Mouse (Mus musculus): ENCODE data around the gene Gatc. TPM values are rescaled to one million over a fixed set of nuclear protein-coding genes. Genes with fewer than 3 reads are reported as not detected.
A peak's percentile ranks its signal among the peaks of the same experiment; 100 is the strongest.

Gene Gatc
- total and polyA plus RNA-seq, 3 experiments: 8.6 to 90.0 (median 11.7) TPM

DNA sequence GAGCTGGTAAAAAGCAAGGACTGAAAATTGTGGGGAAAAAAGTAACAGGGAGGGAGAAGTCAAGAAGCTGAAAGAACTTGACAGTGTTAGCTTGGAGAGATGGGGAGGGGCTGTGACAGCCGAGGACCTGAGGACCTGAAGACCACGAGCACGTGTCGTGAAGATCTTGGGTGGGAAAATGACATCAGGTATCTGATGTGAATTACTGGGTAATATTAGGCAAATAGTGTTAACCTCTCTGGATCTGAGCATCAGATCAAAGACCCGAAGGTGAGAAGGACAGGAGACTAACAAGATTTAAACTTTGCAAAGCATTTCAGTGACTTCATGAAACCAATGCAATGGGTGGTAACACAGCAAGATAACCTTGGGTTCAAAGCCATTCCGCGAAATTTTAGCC is 971 bp downstream of the Gatc start:
- peaks cover 60% of the 10 kb centered on the region for H3K4me1 ChIP-seq (ENCODE audit: insufficient read depth, low read depth, low read length)

DNA sequence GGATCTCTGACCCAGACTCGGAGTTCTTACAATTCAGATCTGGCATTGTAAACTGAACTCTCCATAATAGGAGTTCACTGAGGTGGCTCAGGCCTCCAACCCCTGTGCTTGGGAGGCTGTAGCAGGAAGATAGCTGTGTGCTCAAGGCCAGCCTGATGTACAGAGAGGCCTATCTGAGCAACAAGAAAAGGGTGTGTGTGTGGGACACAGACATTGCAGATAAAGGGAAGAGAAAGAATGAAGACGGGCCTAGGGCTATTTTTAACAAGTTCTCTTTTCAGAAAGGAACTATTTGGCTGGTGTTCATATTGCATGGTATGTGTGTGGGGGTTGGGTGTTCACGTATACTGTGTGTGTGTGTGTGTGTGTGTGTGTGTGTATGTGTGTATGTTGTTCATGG is 7.4 kb downstream of the Gatc start:
- Histone ChIP-seq H3K36me3 (replicated peaks) (peaks cover 98% of the 10 kb centered on the region), H3K4me3 (ENCODE audit: low read depth, low read length) (no peak overlapping the region), H3K4me1 (ENCODE audit: insufficient read depth, low read depth, low read length) (peaks cover 80% of the 10 kb centered on the region), H3K27me3 (ENCODE audit: insufficient read depth, low read length) (no peaks in the 10 kb centered on the region), H3K9me3 (replicated peaks) (no peaks in the 10 kb centered on the region)
- ATAC-seq (ENCODE audit: extremely low read depth, insufficient number of reproducible peaks, low FRiP score, poor library complexity, severe bottlenecking): peak; percentile 40; the same call in 1 of the 2 replicates
- DNase-seq (ENCODE audit: low spot score): no peak
- TF ChIP-seq POLR2AphosphoS5 (IDR thresholded peaks at IDR 0.05; ENCODE audit: insufficient replicate concordance, low read depth, low read length): no peak
- TF ChIP-seq GATA1 (IDR thresholded peaks at IDR 0.05; ENCODE audit: borderline replicate concordance, low read length): no peak
- TF ChIP-seq TAL1 (conservative IDR thresholded peaks at IDR 0.05; ENCODE audit: low read depth, low read length): no peak
- no peak for TF ChIP-seq GATA2 (IDR thresholded peaks at IDR 0.05; ENCODE audit: borderline replicate concordance, low read depth, low read length)
- no peak for TF ChIP-seq CTCF (IDR thresholded peaks at IDR 0.05; ENCODE audit: low read depth, low read length)

More for the DNA sequence above, 971 bp downstream of the Gatc start:
- no peaks in the 10 kb centered on the region for H3K9me3 ChIP-seq (replicated peaks)
- ATAC-seq (ENCODE audit: extremely low read depth, insufficient number of reproducible peaks, low FRiP score, poor library complexity, severe bottlenecking) (no peak), DNase-seq (ENCODE audit: low spot score) (no peak)
- peak overlapping the region; percentile 98 for H3K4me3 ChIP-seq (ENCODE audit: low read depth, low read length)
- peaks cover 70% of the 10 kb centered on the region for H3K36me3 ChIP-seq (replicated peaks)
- TF ChIP-seq GATA1 (IDR thresholded peaks at IDR 0.05; ENCODE audit: borderline replicate concordance, low read length): no peak
- TF ChIP-seq POLR2AphosphoS5 (IDR thresholded peaks at IDR 0.05; ENCODE audit: insufficient replicate concordance, low read depth, low read length): no peak
- no peak for TF ChIP-seq TAL1 (conservative IDR thresholded peaks at IDR 0.05; ENCODE audit: low read depth, low read length)
- TF ChIP-seq CTCF (IDR thresholded peaks at IDR 0.05; ENCODE audit: low read depth, low read length): no peak
- TF ChIP-seq GATA2 (IDR thresholded peaks at IDR 0.05; ENCODE audit: borderline replicate concordance, low read depth, low read length): no peak
- H3K27me3 ChIP-seq (ENCODE audit: insufficient read depth, low read length): no peaks in the 10 kb centered on the region

DNA sequence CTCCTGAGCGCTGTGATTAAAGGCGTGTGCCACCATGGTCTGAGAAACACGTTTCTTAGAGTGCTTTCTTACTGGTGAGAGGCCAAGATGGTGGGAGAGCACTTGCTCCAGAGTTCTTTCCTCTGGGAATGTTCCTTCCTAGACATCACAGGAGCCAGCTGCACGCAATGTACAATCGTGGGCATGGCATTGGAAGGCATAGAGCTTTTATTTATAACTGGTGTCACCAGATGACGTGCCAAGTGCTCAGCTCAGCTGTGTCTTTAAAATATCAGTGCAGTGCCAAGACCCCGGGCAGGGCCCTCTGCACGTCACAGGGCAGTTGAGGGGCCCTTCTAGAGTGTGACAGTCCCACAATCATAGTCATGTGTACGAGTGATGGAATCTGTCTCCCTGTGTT is 10.0 kb downstream of the Gatc start:
- TF ChIP-seq POLR2AphosphoS5 (IDR thresholded peaks at IDR 0.05; ENCODE audit: insufficient replicate concordance, low read depth, low read length) (no peak), GATA2 (IDR thresholded peaks at IDR 0.05; ENCODE audit: borderline replicate concordance, low read depth, low read length) (no peak), GATA1 (IDR thresholded peaks at IDR 0.05; ENCODE audit: borderline replicate concordance, low read length) (no peak), CTCF (IDR thresholded peaks at IDR 0.05; ENCODE audit: low read depth, low read length) (no peak), TAL1 (conservative IDR thresholded peaks at IDR 0.05; ENCODE audit: low read depth, low read length) (no peak)
- Histone ChIP-seq H3K9me3 (replicated peaks) (no peaks in the 10 kb centered on the region), H3K4me3 (ENCODE audit: low read depth, low read length) (no peak overlapping the region), H3K4me1 (ENCODE audit: insufficient read depth, low read depth, low read length) (peaks cover 74% of the 10 kb centered on the region), H3K27me3 (ENCODE audit: insufficient read depth, low read length) (no peaks in the 10 kb centered on the region), H3K36me3 (replicated peaks) (peaks cover 76% of the 10 kb centered on the region)
- ATAC-seq (ENCODE audit: extremely low read depth, insufficient number of reproducible peaks, low FRiP score, poor library complexity, severe bottlenecking): no peak
- no peak for DNase-seq (ENCODE audit: low spot score)

DNA sequence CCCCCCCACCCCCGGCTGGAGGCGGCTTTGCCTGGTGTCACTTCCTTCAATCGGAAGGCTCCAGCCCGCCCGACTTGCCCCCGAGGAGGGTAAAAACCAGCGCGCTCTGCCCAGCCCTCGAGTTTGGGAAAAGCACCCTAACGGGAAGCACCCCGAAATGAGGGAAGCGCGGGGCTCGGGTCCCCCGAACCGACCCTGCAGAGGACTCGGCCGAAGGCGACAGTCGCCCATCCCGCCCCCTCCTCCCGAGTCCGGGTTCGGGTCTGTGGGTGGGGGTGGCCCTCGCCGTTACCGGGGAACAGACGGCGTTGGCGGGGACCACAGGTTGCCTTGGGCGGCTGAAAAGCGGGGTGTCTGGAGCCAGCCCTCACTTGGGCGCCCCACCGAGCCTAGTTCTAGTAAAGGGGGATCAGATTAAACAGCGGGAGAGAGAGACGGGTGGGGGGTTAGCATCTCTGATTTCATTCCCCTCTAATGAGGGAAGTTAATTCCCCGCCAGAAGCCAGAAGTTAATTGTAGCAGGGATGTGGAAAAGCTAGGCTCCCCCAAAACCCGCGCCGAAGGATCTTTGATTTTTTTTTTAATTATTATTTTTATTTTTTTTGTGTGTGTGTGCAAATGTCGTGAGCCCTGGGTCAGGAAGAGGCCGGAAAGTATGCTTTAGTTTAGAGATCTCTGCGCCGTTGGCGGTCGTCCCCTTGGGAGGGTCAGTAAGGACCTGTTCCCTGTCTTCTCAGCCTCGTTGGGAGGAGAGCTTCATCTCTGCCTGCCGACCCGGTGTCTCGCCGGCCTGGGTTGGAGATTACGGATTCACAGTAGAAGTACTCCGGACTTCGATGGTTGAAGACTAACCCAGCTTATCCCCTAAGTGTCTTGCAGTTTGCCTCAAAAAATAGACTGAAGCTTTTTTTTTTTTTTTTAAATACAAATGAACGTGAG is 13.1 kb downstream of the Gatc start:
- no peak for ATAC-seq (ENCODE audit: extremely low read depth, insufficient number of reproducible peaks, low FRiP score, poor library complexity, severe bottlenecking)
- no peaks in the 10 kb centered on the region for H3K27me3 ChIP-seq (ENCODE audit: insufficient read depth, low read length)
- no peaks in the 10 kb centered on the region for H3K9me3 ChIP-seq (replicated peaks)
- peak; percentile 44 for DNase-seq (ENCODE audit: low spot score)
- H3K4me3 ChIP-seq (ENCODE audit: low read depth, low read length): peak overlapping the region; percentile 97
- peaks cover 53% of the 10 kb centered on the region for H3K36me3 ChIP-seq (replicated peaks)
- H3K4me1 ChIP-seq (ENCODE audit: insufficient read depth, low read depth, low read length): peaks cover 52% of the 10 kb centered on the region
- no peak for TF ChIP-seq TAL1 (conservative IDR thresholded peaks at IDR 0.05; ENCODE audit: low read depth, low read length)
- TF ChIP-seq GATA2 (IDR thresholded peaks at IDR 0.05; ENCODE audit: borderline replicate concordance, low read depth, low read length): no peak
- TF ChIP-seq POLR2AphosphoS5 (IDR thresholded peaks at IDR 0.05; ENCODE audit: insufficient replicate concordance, low read depth, low read length): no peak
- TF ChIP-seq GATA1 (IDR thresholded peaks at IDR 0.05; ENCODE audit: borderline replicate concordance, low read length): no peak
- TF ChIP-seq CTCF (IDR thresholded peaks at IDR 0.05; ENCODE audit: low read depth, low read length): no peak

DNA sequence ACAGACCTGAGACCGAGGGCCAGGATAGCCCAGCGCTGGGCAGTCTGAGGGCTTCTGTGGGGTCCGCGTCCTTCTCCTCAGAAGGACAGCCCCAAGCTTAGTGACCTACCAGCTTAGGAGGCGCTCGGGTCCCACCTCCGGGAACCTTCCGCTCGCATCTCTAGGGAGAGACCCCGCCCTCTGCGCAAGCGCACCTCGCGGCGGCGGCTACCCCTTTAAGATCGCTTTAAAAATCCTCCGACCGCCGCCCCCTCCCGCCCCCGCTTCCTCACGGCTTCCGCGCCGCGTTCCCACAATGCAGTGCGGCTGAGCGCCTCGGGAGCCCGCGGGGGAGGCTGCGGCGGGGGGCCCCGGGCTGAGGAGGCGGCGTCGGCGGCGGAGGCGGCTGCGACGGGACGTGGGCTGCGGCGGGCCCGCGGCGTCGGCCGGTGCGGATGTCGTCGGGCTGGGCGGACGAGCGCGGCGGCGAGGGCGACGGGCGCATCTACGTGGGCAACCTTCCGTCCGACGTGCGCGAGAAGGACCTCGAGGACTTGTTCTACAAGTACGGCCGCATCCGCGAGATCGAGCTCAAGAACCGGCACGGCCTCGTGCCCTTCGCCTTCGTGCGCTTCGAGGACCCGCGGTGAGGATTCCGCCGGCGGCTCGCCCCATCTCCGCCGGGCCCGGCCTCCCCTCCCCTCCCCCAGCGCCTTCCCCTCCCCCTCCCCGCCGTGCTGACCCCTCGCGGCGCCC is 13.9 kb downstream of the Gatc start, which contains the start of gene Srsf9:
TSS of gene Srsf9 (plus strand) at position 303 of the 735 bp plus-strand sequence.
- peak within 1 kb of the TSS; percentile 97 for H3K4me3 ChIP-seq (ENCODE audit: low read depth, low read length)
- peak; percentile 87 for DNase-seq (ENCODE audit: low spot score)
- peaks cover 44% of the 10 kb centered on the region for H3K4me1 ChIP-seq (ENCODE audit: insufficient read depth, low read depth, low read length)
- H3K9me3 ChIP-seq (replicated peaks): no peaks in the 10 kb centered on the region
- TF ChIP-seq GATA1 (IDR thresholded peaks at IDR 0.05; ENCODE audit: borderline replicate concordance, low read length) (no peak), TAL1 (conservative IDR thresholded peaks at IDR 0.05; ENCODE audit: low read depth, low read length) (no peak)
- ATAC-seq (ENCODE audit: extremely low read depth, insufficient number of reproducible peaks, low FRiP score, poor library complexity, severe bottlenecking): peak; percentile 77
- peaks cover 45% of the 10 kb centered on the region for H3K36me3 ChIP-seq (replicated peaks)
- H3K27me3 ChIP-seq (ENCODE audit: insufficient read depth, low read length): no peaks in the 10 kb centered on the region

DNA sequence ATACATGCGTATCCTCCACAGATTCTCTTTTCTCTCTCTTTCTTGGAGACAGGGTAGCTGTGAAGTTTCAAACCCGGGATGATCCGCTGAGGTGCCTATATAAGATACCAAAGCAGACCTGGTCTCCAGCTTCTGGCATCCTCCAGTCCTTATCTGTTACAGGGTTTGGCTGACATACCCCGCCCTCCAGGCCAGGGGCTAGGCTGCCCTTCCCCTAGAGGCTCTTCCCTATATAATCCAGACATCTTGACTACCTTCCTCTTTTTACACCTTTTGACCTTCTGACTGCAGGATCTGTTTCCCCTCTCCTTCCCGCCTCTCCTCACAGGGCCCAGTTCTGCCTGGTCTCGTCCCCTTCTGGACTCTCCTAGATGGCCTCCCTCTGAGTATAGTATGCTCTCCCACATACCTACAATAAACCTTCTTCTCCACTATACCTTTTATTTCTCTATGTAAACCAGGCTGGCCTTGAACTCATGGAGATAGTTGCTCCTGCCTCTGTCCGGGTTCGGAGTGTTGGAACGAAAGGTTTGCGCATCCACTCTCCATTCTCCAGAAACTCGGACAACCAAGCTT is 14.6 kb downstream of the Gatc start:
- TF ChIP-seq POLR2AphosphoS5 (IDR thresholded peaks at IDR 0.05; ENCODE audit: insufficient replicate concordance, low read depth, low read length): no peak
- TF ChIP-seq CTCF (IDR thresholded peaks at IDR 0.05; ENCODE audit: low read depth, low read length): no peak
- no peak for TF ChIP-seq GATA2 (IDR thresholded peaks at IDR 0.05; ENCODE audit: borderline replicate concordance, low read depth, low read length)
- TF ChIP-seq GATA1 (IDR thresholded peaks at IDR 0.05; ENCODE audit: borderline replicate concordance, low read length): no peak
- no peak for TF ChIP-seq TAL1 (conservative IDR thresholded peaks at IDR 0.05; ENCODE audit: low read depth, low read length)
- peaks cover 40% of the 10 kb centered on the region for H3K4me1 ChIP-seq (ENCODE audit: insufficient read depth, low read depth, low read length)
- H3K9me3 ChIP-seq (replicated peaks): no peaks in the 10 kb centered on the region
- DNase-seq (ENCODE audit: low spot score) (no peak), ATAC-seq (ENCODE audit: extremely low read depth, insufficient number of reproducible peaks, low FRiP score, poor library complexity, severe bottlenecking) (no peak)
- H3K36me3 ChIP-seq (replicated peaks): peaks cover 38% of the 10 kb centered on the region
- H3K27me3 ChIP-seq (ENCODE audit: insufficient read depth, low read length): no peaks in the 10 kb centered on the region
- peak overlapping the region; percentile 97 for H3K4me3 ChIP-seq (ENCODE audit: low read depth, low read length)

Measured in G1E (cell line).